20 mouse cellular contexts compared by ENCODE assay signal in genomic region chr11:8826046-8826445, GRCm38 (mm10).
DNase-seq lines count a peak whose midpoint lies in the region; ATAC-seq and TF ChIP-seq lines count a peak whose summit lies in the region.
"Had no signal": no experiment of that assay in that cellular context is flagged by ENCODE, and none has a peak within 500 bp of the region (broad histone marks: within the 10 kb centered on the region; RNA-seq: fewer than 3 reads in every experiment).

No protein-coding gene starts in this region.

- TF ChIP-seq EP300 in lung, postnatal 0 days (IDR thresholded peaks at IDR 0.05), result no peak

- no peak overlapping the region for H3K4me2 ChIP-seq in lung, postnatal 0 days (replicated peaks; ENCODE audit: low read depth, low read length)
- H3K4me2 ChIP-seq in forebrain, embryonic 15.5 days (replicated peaks), result no peak overlapping the region
- H3K4me2 ChIP-seq: heart, embryonic 13.5 days; hindbrain, embryonic 14.5 days; intestine, embryonic 15.5 days had no signal

- H3K9ac ChIP-seq in lung, postnatal 0 days (replicated peaks; ENCODE audit: low read depth), result no peak overlapping the region
- H3K9ac ChIP-seq in forebrain, embryonic 15.5 days (replicated peaks), result no peak overlapping the region
- H3K9ac ChIP-seq: forebrain, postnatal 0 days; heart, embryonic 13.5 days; hindbrain, embryonic 14.5 days; intestine, embryonic 15.5 days had no signal

- H3K9me3 ChIP-seq in lung, postnatal 0 days (ENCODE audit: low read length), result no peaks in the 10 kb centered on the region
- no peaks in the 10 kb centered on the region for H3K9me3 ChIP-seq in limb, embryonic 10.5 days (replicated peaks)
- H3K9me3 ChIP-seq in forebrain, embryonic 15.5 days, result no peaks in the 10 kb centered on the region
- H3K9me3 ChIP-seq: G1E; heart, embryonic 13.5 days; intestine, embryonic 15.5 days had no signal

- peak overlapping the region; percentile 71 for H3K27ac ChIP-seq in lung, postnatal 0 days (ENCODE audit: low read length)
- H3K27ac ChIP-seq in limb, embryonic 10.5 days, result peak overlapping the region; percentile 56
- no peak overlapping the region for H3K27ac ChIP-seq in forebrain, embryonic 15.5 days (replicated peaks)
- H3K27ac ChIP-seq: heart, embryonic 13.5 days; hindbrain, embryonic 14.5 days; intestine, embryonic 15.5 days had no signal

- no peak for TF ChIP-seq CTCF in lung, postnatal 0 days (IDR thresholded peaks at IDR 0.05)

- no peak overlapping the region for H3K4me3 ChIP-seq in lung, postnatal 0 days (ENCODE audit: low read depth, low read length)
- no peak overlapping the region for H3K4me3 ChIP-seq in limb, embryonic 10.5 days
- no peak overlapping the region for H3K4me3 ChIP-seq in forebrain, embryonic 15.5 days
- H3K4me3 ChIP-seq: heart, embryonic 13.5 days; intestine, embryonic 15.5 days had no signal

- ATAC-seq in lung, postnatal 0 days, result peak; percentile 72; the same call in 1 of the 2 replicates
- no peak for ATAC-seq in forebrain, embryonic 15.5 days (replicated peaks)
- ATAC-seq: CD4-positive, CD25-positive, alpha-beta regulatory T cell, adult 4 months; forebrain, postnatal 0 days; intestine, embryonic 15.5 days had no signal

- 31% methylated on average over 3 of the region's 3 CpGs for WGBS in lung, postnatal 0 days
- WGBS in limb, embryonic 10.5 days, result 22% methylated on average over 3 of the region's 3 CpGs
- WGBS in forebrain, embryonic 15.5 days, result 75% methylated on average over 3 of the region's 3 CpGs

- DNase-seq in lung, postnatal 0 days (ENCODE audit: low spot score), result no peak
- no peak for DNase-seq in lung, postnatal 4 days
- DNase-seq in embryo, embryonic 11 days, result peak; percentile 45
- peak; percentile 39 for DNase-seq in limb, embryonic 10.5 days (ENCODE audit: low spot score)
- DNase-seq in adrenal gland, adult (ENCODE audit: inconsistent age in 2 of 2, low spot score in 1 of 2), result no peak
- DNase-seq: adrenal gland, postnatal 14 days; B cell, adult 2 months; cerebellum, adult 18-20 months; cerebellum, adult 9-11 months; cerebellum, postnatal 36 days; forebrain, postnatal 0 days; gastrocnemius, postnatal 25 days; heart, postnatal 4 days; kidney, adult 18-20 months had no signal

- H3K4me1 ChIP-seq in lung, postnatal 0 days (ENCODE audit: insufficient read depth, low read depth, low read length), result no peaks in the 10 kb centered on the region
- H3K4me1 ChIP-seq in limb, embryonic 10.5 days, result peaks cover 39% of the 10 kb centered on the region
- H3K4me1 ChIP-seq in forebrain, embryonic 15.5 days, result no peaks in the 10 kb centered on the region
- H3K4me1 ChIP-seq: intestine, embryonic 15.5 days had no signal

- no peaks in the 10 kb centered on the region for H3K27me3 ChIP-seq in lung, postnatal 0 days (replicated peaks; ENCODE audit: insufficient read depth, low read length)
- no peaks in the 10 kb centered on the region for H3K27me3 ChIP-seq in limb, embryonic 10.5 days (ENCODE audit: low read depth, poor library complexity, severe bottlenecking)
- H3K27me3 ChIP-seq in forebrain, embryonic 15.5 days, result no peaks in the 10 kb centered on the region
- H3K27me3 ChIP-seq: heart, embryonic 13.5 days; intestine, embryonic 15.5 days had no signal

- no peaks in the 10 kb centered on the region for H3K36me3 ChIP-seq in lung, postnatal 0 days (ENCODE audit: insufficient read depth, low read length)
- no peaks in the 10 kb centered on the region for H3K36me3 ChIP-seq in limb, embryonic 10.5 days
- no peaks in the 10 kb centered on the region for H3K36me3 ChIP-seq in forebrain, embryonic 15.5 days
- H3K36me3 ChIP-seq: G1E; heart, embryonic 13.5 days; intestine, embryonic 15.5 days had no signal

Comparison
In these comparisons a context has a peak if more than half of its experiments do, and no peak if none do; other contexts are left out.
1. DNase-seq: peak in embryo, embryonic 11 days (single experiment) and limb, embryonic 10.5 days (single experiment); none in lung, postnatal 0 days (single experiment), lung, postnatal 4 days (0 of 2) and adrenal gland, adult (0 of 2).